Mouse (Mus musculus): ENCODE data around the gene Nectin4. TPM values are rescaled to one million over a fixed set of nuclear protein-coding genes. Genes with fewer than 3 reads are reported as not detected.

Nectin4 gene
- polyA plus RNA-seq, 1 experiment from 2014 or later: 3.7 TPM

GRCm38 (mm10) chr1:171361106-171362103 lies 8.5 kb upstream of the Nectin4 start:
- peak overlapping the region; percentile 80 for H3K27ac ChIP-seq

GRCm38 (mm10) chr1:171365934-171366333 lies 4.0 kb upstream of the Nectin4 start:
- TF ChIP-seq CTCF (IDR thresholded peaks at IDR 0.05; ENCODE audit: low read depth): no peak
- no peaks in the 10 kb centered on the region for H3K9me3 ChIP-seq (replicated peaks; ENCODE audit: low read length)
- WGBS: 63% methylated on average over 7 of the region's 7 CpGs
- no peak overlapping the region for H3K4me2 ChIP-seq (ENCODE audit: low read length)
- no peak overlapping the region for H3K4me3 ChIP-seq (replicated peaks; ENCODE audit: low read depth, low read length)
- H3K36me3 ChIP-seq (ENCODE audit: insufficient read depth, low read length): no peaks in the 10 kb centered on the region
- H3K9ac ChIP-seq (ENCODE audit: low read depth, low read length): no peak overlapping the region
- no peak overlapping the region for H3K27ac ChIP-seq
- H3K4me1 ChIP-seq (replicated peaks; ENCODE audit: insufficient read depth, low read length): 0 out of 2 replicates have a peak, but pooled peaks cover 4% of the 10 kb centered on the region
- DNase-seq (ENCODE audit: low spot score) (no peak), ATAC-seq (replicated peaks; ENCODE audit: low FRiP score, low read depth) (no peak)
- H3K27me3 ChIP-seq (ENCODE audit: insufficient read depth, low read length): no peaks in the 10 kb centered on the region

More at GRCm38 (mm10) chr1:171361106-171362103, 8.5 kb upstream of the Nectin4 start:
- peak; percentile 95 for TF ChIP-seq CTCF (IDR thresholded peaks at IDR 0.05; ENCODE audit: low read depth)
- peak overlapping the region; percentile 73 for H3K9ac ChIP-seq (ENCODE audit: low read depth, low read length)
- DNase-seq (ENCODE audit: low spot score) (peak; percentile 93), ATAC-seq (replicated peaks; ENCODE audit: low FRiP score, low read depth) (no peak; the same call in 1 of the 2 replicates)
- H3K9me3 ChIP-seq (replicated peaks; ENCODE audit: low read length): no peaks in the 10 kb centered on the region
- peak overlapping the region; percentile 53 for H3K4me3 ChIP-seq (replicated peaks; ENCODE audit: low read depth, low read length)
- H3K4me2 ChIP-seq (ENCODE audit: low read length): peak overlapping the region; percentile 82
- 30% methylated on average over 16 of the region's 16 CpGs for WGBS
- no peaks in the 10 kb centered on the region for H3K27me3 ChIP-seq (ENCODE audit: insufficient read depth, low read length)
- H3K36me3 ChIP-seq (ENCODE audit: insufficient read depth, low read length): peaks cover 15% of the 10 kb centered on the region; the same call in 1 of the 2 replicates
- H3K4me1 ChIP-seq (replicated peaks; ENCODE audit: insufficient read depth, low read length): no peaks in the 10 kb centered on the region; the same call in 1 of the 2 replicates

DNA sequence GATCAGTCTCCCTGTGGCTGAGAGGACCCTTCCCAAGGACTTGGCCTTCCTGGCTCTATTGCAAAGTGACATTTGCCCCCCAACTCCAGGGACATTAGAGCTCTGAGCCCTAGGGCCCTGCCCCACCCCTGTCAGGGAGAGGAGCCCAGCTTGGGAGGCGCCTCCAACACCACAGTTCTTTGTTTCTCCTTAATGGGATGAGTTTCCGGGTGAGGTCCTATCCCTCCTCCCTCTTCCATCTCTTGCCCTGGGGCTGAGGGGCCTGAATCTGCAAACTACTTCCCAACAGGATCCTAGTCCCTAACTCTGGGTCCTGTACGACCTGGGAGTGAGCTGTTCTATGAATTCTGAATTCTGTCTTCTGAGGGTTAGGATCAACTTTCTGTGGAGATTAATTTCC lies 3.0 kb downstream of the Nectin4 start:
- Histone ChIP-seq H3K9ac (ENCODE audit: low read depth, low read length) (no peak overlapping the region), H3K27ac (no peak overlapping the region), H3K36me3 (ENCODE audit: insufficient read depth, low read length) (no peaks in the 10 kb centered on the region), H3K4me2 (ENCODE audit: low read length) (no peak overlapping the region), H3K4me1 (replicated peaks; ENCODE audit: insufficient read depth, low read length) (peaks cover 4% of the 10 kb centered on the region; the same call in 1 of the 2 replicates), H3K27me3 (ENCODE audit: insufficient read depth, low read length) (no peaks in the 10 kb centered on the region), H3K4me3 (replicated peaks; ENCODE audit: low read depth, low read length) (no peak overlapping the region), H3K9me3 (replicated peaks; ENCODE audit: low read length) (no peaks in the 10 kb centered on the region)
- DNase-seq (ENCODE audit: low spot score) (no peak), ATAC-seq (replicated peaks; ENCODE audit: low FRiP score, low read depth) (no peak)
- TF ChIP-seq CTCF (IDR thresholded peaks at IDR 0.05; ENCODE audit: low read depth): no peak
- 58% methylated on average over 3 of the region's 3 CpGs for WGBS

DNA sequence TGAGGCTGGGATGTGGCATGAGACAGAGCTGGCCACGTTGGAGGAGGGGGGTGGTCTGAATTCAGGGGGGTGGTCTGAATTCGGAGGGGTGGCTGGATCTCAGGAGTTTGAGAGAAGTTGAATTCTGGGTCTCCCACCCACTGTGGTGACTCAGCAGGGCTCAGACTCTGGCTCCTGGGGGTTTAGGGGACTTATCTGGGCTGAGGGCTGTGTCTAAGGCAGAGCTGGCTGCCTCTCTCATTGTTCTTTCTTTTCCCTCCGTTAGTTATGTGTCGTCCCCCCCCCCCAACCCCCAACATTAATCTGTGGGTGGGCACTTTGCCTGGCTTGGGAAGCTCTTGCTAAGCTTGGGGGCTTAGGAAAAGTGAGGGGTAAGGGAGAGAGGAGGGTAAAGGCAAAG lies 4.0 kb downstream of the Nectin4 start:
- Histone ChIP-seq H3K36me3 (ENCODE audit: insufficient read depth, low read length) (no peaks in the 10 kb centered on the region), H3K27me3 (ENCODE audit: insufficient read depth, low read length) (no peaks in the 10 kb centered on the region), H3K4me3 (replicated peaks; ENCODE audit: low read depth, low read length) (no peak overlapping the region), H3K9ac (ENCODE audit: low read depth, low read length) (no peak overlapping the region), H3K4me2 (ENCODE audit: low read length) (no peak overlapping the region), H3K4me1 (replicated peaks; ENCODE audit: insufficient read depth, low read length) (no peaks in the 10 kb centered on the region; the same call in 1 of the 2 replicates), H3K9me3 (replicated peaks; ENCODE audit: low read length) (no peaks in the 10 kb centered on the region), H3K27ac (no peak overlapping the region)
- no peak for ATAC-seq (replicated peaks; ENCODE audit: low FRiP score, low read depth)
- no peak for TF ChIP-seq CTCF (IDR thresholded peaks at IDR 0.05; ENCODE audit: low read depth)
- WGBS: 4% methylated on average over 3 of the region's 4 CpGs
- no peak for DNase-seq (ENCODE audit: low spot score)

DNA sequence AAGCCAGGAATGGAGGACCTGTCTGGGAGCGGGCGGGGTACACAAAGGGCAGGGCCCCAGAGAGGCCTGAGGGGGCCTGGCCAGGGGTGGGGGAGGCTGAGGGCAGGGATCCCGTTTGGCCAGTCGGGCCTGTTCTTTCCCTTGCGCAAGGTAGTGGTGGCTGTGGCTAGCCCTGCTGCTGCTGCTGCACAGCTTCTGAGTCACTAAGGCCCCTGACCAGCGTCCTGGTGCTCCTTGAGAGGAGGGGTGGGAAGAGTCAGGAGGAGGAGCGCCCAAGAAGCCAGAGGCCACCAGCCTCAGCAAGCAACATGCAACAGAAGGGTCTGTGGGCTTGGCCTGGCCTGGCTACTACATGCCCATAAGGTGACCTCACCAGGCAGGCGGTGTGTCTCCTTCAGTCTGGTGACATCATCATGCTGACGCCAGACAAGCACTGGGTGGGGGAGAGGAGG lies 5.8 kb downstream of the Nectin4 start:
- peaks cover 3% of the 10 kb centered on the region; the same call in 1 of the 2 replicates for H3K27me3 ChIP-seq (ENCODE audit: insufficient read depth, low read length)
- no peaks in the 10 kb centered on the region for H3K36me3 ChIP-seq (ENCODE audit: insufficient read depth, low read length)
- H3K4me3 ChIP-seq (replicated peaks; ENCODE audit: low read depth, low read length): no peak overlapping the region
- no peak overlapping the region for H3K9ac ChIP-seq (ENCODE audit: low read depth, low read length)
- WGBS: 42% methylated on average over 9 of the region's 9 CpGs
- H3K27ac ChIP-seq: no peak overlapping the region
- peaks cover 7% of the 10 kb centered on the region for H3K4me1 ChIP-seq (replicated peaks; ENCODE audit: insufficient read depth, low read length)
- H3K4me2 ChIP-seq (ENCODE audit: low read length): no peak overlapping the region
- peak; percentile 30; the same call in 1 of the 2 replicates for ATAC-seq (replicated peaks; ENCODE audit: low FRiP score, low read depth)
- no peak for TF ChIP-seq CTCF (IDR thresholded peaks at IDR 0.05; ENCODE audit: low read depth)
- no peaks in the 10 kb centered on the region for H3K9me3 ChIP-seq (replicated peaks; ENCODE audit: low read length)
- no peak for DNase-seq (ENCODE audit: low spot score)

DNA sequence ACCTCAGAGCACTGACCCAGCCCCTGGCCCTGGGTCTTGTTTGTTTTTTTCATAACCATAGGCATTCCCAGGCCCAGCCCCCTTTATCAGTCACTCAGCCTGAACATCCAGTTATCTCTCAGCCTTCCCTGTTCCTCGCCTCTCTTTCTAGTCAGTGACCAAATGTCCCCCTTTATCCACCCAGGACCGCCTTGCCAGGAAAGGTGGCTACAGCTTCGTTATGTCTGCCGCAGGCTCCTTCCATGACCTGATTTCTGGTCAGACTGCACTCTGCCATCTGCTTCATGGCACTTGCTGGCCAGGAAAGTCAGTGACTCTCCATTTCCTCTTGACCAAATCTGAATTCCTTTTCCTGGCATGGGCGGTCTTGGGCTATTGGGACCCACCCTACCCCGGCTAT lies 8.4 kb downstream of the Nectin4 start:
- WGBS: 86% methylated on average over 6 of the region's 6 CpGs
- TF ChIP-seq CTCF (IDR thresholded peaks at IDR 0.05; ENCODE audit: low read depth): no peak

More for the DNA sequence above, 8.4 kb downstream of the Nectin4 start:
- H3K4me1 ChIP-seq (replicated peaks; ENCODE audit: insufficient read depth, low read length): peaks cover 7% of the 10 kb centered on the region
- no peak for DNase-seq (ENCODE audit: low spot score)
- no peak overlapping the region for H3K9ac ChIP-seq (ENCODE audit: low read depth, low read length)
- H3K27ac ChIP-seq: no peak overlapping the region
- ATAC-seq (replicated peaks; ENCODE audit: low FRiP score, low read depth): no peak
- H3K4me2 ChIP-seq (ENCODE audit: low read length): no peak overlapping the region
- H3K27me3 ChIP-seq (ENCODE audit: insufficient read depth, low read length): peaks cover 3% of the 10 kb centered on the region; the same call in 1 of the 2 replicates
- H3K9me3 ChIP-seq (replicated peaks; ENCODE audit: low read length): no peaks in the 10 kb centered on the region
- H3K4me3 ChIP-seq (replicated peaks; ENCODE audit: low read depth, low read length): no peak overlapping the region
- no peaks in the 10 kb centered on the region for H3K36me3 ChIP-seq (ENCODE audit: insufficient read depth, low read length)

All from kidney, postnatal 0 days (tissue).